Mouse (Mus musculus) midbrain, embryonic 11.5 days (tissue): Measurements from ENCODE around the gene Dnajc25. TPM values are rescaled to one million over a fixed set of nuclear protein-coding genes. Genes with fewer than 3 reads are reported as not detected.

Source experiments
- ATAC-seq: fragments of 200-750 bp; cut with Nextera tagmentation; 2 replicates; pipeline ENCODE4 v1.8.0; 2017; ENCODE audit warnings: moderate TSS enrichment, moderate library complexity; ENCODE audit not compliant: low FRiP score
- DNase-seq: peaks from one replicate; pipeline ENCODE4 v3.0.0; 2015; ENCODE audit warnings: low spot score; ENCODE audit errors: missing footprints
- H3K27ac ChIP-seq: fragments of 300-500 bp; sonication (generic); 2 replicates; pipeline ENCODE4 v1.5.1; 2014; ENCODE audit warnings: low read depth, low read length
- H3K27me3 ChIP-seq: fragments of 300-500 bp; sonication (generic); 2 replicates; pipeline ENCODE4 v1.6.1; 2014; ENCODE audit warnings: mild to moderate bottlenecking, low read length, moderate library complexity, mixed read lengths; ENCODE audit not compliant: control insufficient read depth, insufficient read depth
- H3K36me3 ChIP-seq: fragments of 300-500 bp; sonication (generic); 2 replicates; pipeline ENCODE4 v1.6.1; 2014; ENCODE audit warnings: mild to moderate bottlenecking, low read length, moderate library complexity, mixed read lengths; ENCODE audit not compliant: control insufficient read depth, insufficient read depth
- H3K4me1 ChIP-seq: fragments of 300-500 bp; sonication (generic); 2 replicates; pipeline ENCODE4 v1.6.1; 2014; ENCODE audit warnings: low read length; ENCODE audit not compliant: control insufficient read depth, insufficient read depth
- H3K4me2 ChIP-seq: fragments of 300-500 bp; sonication (generic); 2 replicates; pipeline ENCODE4 v1.6.1; 2014; ENCODE audit warnings: mild to moderate bottlenecking, moderate library complexity
- H3K4me3 ChIP-seq: fragments of 300-500 bp; sonication (generic); 2 replicates; pipeline ENCODE4 v1.5.1; 2014; ENCODE audit warnings: low read depth, low read length
- H3K9ac ChIP-seq: fragments of 300-500 bp; sonication (generic); 2 replicates; pipeline ENCODE4 v1.6.1; 2014; ENCODE audit warnings: low read length
- H3K9me3 ChIP-seq: fragments of 300-500 bp; sonication (generic); 2 replicates; pipeline ENCODE4 v1.6.1; 2016; ENCODE audit warnings: low read length; ENCODE audit not compliant: control insufficient read depth
- WGBS: fragments of 180-500 bp; shearing (Covaris S2); extraction: QIAGEN DNeasy Blood & Tissue Kit; methylation state at CpG from one replicate; pipeline ENCODE4 v1.1.7; 2014; 5-methylcytosine and 5-hydroxymethylcytosine counted together
- polyA plus RNA-seq: library from polyadenylated mRNA; unstranded; fragments of >200 nt; fragmentation: Nextera tagmentation; extraction: Ambion mirVana; gene quantifications from 2 replicates; pipeline ENCODE4 v1.2.1, GENCODE M21; 2014

The Dnajc25 gene
- polyA plus RNA-seq, 1 experiment from 2014 or later = 5.5 TPM

- 26% methylated on average over 7 of the region's 7 CpGs for WGBS
- ATAC-seq = peak; percentile 41; the same call in 1 of the 2 replicates
These were observed 9.7 kb upstream of the Dnajc25 start for GRCm38 (mm10) chr4:58985157-58985648.

GRCm38 (mm10) chr4:58986540-58987190, 8.2 kb upstream of the Dnajc25 start, which contains the start of gene Ptgr1:
Gene Ptgr1 (minus strand): TSS chr4:58987119.
- Histone ChIP-seq H3K9ac (peak within 1 kb of the TSS; percentile 65), H3K4me1 (peaks cover 4% of the 10 kb centered on the region; the same call in 1 of the 2 replicates), H3K9me3 (no peaks in the 10 kb centered on the region), H3K27ac (no peak within 1 kb of the TSS), H3K36me3 (no peaks in the 10 kb centered on the region), H3K4me2 (peak within 1 kb of the TSS; percentile 79), H3K27me3 (no peaks in the 10 kb centered on the region), H3K4me3 (peak within 1 kb of the TSS; percentile 57)
- ATAC-seq (peak; percentile 66), DNase-seq (peak; percentile 98)
- 3% methylated on average over 28 of the region's 28 CpGs for WGBS

More at GRCm38 (mm10) chr4:58985157-58985648, 9.7 kb upstream of the Dnajc25 start:
- Histone ChIP-seq H3K27me3 (no peaks in the 10 kb centered on the region), H3K4me1 (peaks cover 4% of the 10 kb centered on the region; the same call in 1 of the 2 replicates), H3K9me3 (no peaks in the 10 kb centered on the region), H3K36me3 (no peaks in the 10 kb centered on the region), H3K9ac (no peak overlapping the region), H3K4me3 (no peak overlapping the region), H3K27ac (no peak overlapping the region), H3K4me2 (no peak overlapping the region)
- peak; percentile 97 for DNase-seq

- no peak overlapping the region for H3K4me3 ChIP-seq
- no peak overlapping the region for H3K9ac ChIP-seq
- ATAC-seq = no peak
- H3K36me3 ChIP-seq = no peaks in the 10 kb centered on the region
- no peak overlapping the region for H3K27ac ChIP-seq
- H3K27me3 ChIP-seq = no peaks in the 10 kb centered on the region
- no peaks in the 10 kb centered on the region for H3K9me3 ChIP-seq
- DNase-seq = no peak
- WGBS = 88% methylated on average over 7 of the region's 7 CpGs
- no peak overlapping the region for H3K4me2 ChIP-seq
- H3K4me1 ChIP-seq = peaks cover 4% of the 10 kb centered on the region; the same call in 1 of the 2 replicates
These were observed 5.5 kb upstream of the Dnajc25 start for GRCm38 (mm10) chr4:58989303-58989898.

GRCm38 (mm10) chr4:58990609-58991434, 4.0 kb upstream of the Dnajc25 start:
- peak; percentile 70 for DNase-seq
- no peak overlapping the region for H3K9ac ChIP-seq
- H3K27me3 ChIP-seq = no peaks in the 10 kb centered on the region
- no peak for ATAC-seq
- no peaks in the 10 kb centered on the region for H3K36me3 ChIP-seq
- 76% methylated on average over 17 of the region's 17 CpGs for WGBS
- H3K9me3 ChIP-seq = no peaks in the 10 kb centered on the region
- no peak overlapping the region for H3K4me2 ChIP-seq
- H3K4me1 ChIP-seq = peaks cover 4% of the 10 kb centered on the region; the same call in 1 of the 2 replicates
- H3K4me3 ChIP-seq = no peak overlapping the region
- no peak overlapping the region for H3K27ac ChIP-seq

GRCm38 (mm10) chr4:58992195-58992594, 2.7 kb upstream of the Dnajc25 start:
- Histone ChIP-seq H3K36me3 (no peaks in the 10 kb centered on the region), H3K4me2 (no peak overlapping the region), H3K9ac (no peak overlapping the region), H3K4me1 (peaks cover under 1% of the 10 kb centered on the region; the same call in 1 of the 2 replicates), H3K9me3 (no peaks in the 10 kb centered on the region), H3K27ac (no peak overlapping the region), H3K27me3 (no peaks in the 10 kb centered on the region), H3K4me3 (no peak overlapping the region)
- DNase-seq (peak; percentile 35), ATAC-seq (no peak)
- WGBS = 84% methylated on average over 5 of the region's 5 CpGs

GRCm38 (mm10) chr4:58995251-58995693, 410 bp downstream of the Dnajc25 start:
- no peak overlapping the region for H3K4me2 ChIP-seq
- DNase-seq = peak; percentile 53
- H3K4me3 ChIP-seq = no peak overlapping the region
- H3K4me1 ChIP-seq = no peaks in the 10 kb centered on the region
- no peak for ATAC-seq
- no peaks in the 10 kb centered on the region for H3K27me3 ChIP-seq
- no peaks in the 10 kb centered on the region for H3K36me3 ChIP-seq
- 74% methylated on average over 8 of the region's 8 CpGs for WGBS
- H3K9ac ChIP-seq = no peak overlapping the region
- no peaks in the 10 kb centered on the region for H3K9me3 ChIP-seq
- H3K27ac ChIP-seq = no peak overlapping the region

GRCm38 (mm10) chr4:58997081-58997480, 2.2 kb downstream of the Dnajc25 start:
- Histone ChIP-seq H3K36me3 (no peaks in the 10 kb centered on the region), H3K4me1 (no peaks in the 10 kb centered on the region), H3K4me2 (no peak overlapping the region), H3K27me3 (no peaks in the 10 kb centered on the region), H3K27ac (no peak overlapping the region), H3K4me3 (no peak overlapping the region), H3K9ac (no peak overlapping the region), H3K9me3 (no peaks in the 10 kb centered on the region)
- WGBS = 80% methylated on average over 5 of the region's 5 CpGs
- DNase-seq = no peak
- ATAC-seq = no peak

- no peaks in the 10 kb centered on the region for H3K36me3 ChIP-seq
- DNase-seq = peak; percentile 69
- WGBS = 96% methylated on average over 1 of the region's 1 CpGs
- no peaks in the 10 kb centered on the region for H3K27me3 ChIP-seq
- no peaks in the 10 kb centered on the region for H3K9me3 ChIP-seq
- ATAC-seq = no peak
- H3K4me2 ChIP-seq = no peak overlapping the region
- peaks cover 2% of the 10 kb centered on the region for H3K4me1 ChIP-seq
- no peak overlapping the region for H3K9ac ChIP-seq
- no peak overlapping the region for H3K27ac ChIP-seq
- H3K4me3 ChIP-seq = no peak overlapping the region
These were observed 3.8 kb downstream of the Dnajc25 start for GRCm38 (mm10) chr4:58998688-58999087.
